Mouse (Mus musculus): ENCODE measurements at regions not wholly inside any gene's neighbourhood (a gene's known extent, or its start where the extent isn't known, plus 50 kb on each side); places are given as distances from the start of the nearest gene placed in this dataset.
"Not testable (repeated sequence)": the region's sequence is repeated elsewhere in the genome, so short reads cannot be mapped to it uniquely, and the experiment has no call there.

DNA sequence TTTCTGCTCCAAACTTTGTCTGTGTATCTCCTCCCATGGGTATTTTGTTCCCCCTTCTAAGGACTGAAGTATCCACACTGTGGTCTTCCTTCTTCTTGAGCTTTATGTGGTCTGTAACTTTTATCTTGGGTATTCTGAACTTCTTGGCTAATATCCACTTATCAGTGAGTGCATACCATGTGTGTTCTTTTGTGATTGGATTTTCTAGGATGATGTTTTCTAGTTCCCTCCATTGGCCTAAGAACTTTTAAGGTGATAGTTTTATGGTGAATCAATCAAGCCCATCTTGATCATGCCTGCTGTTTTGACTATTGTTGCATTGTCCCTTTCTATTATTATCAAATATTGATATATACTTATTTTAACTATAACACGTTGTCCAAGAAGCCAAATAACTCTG is 779.4 kb upstream of the Tpm3-rs7 start:
- H3K9ac ChIP-seq (ENCODE audit: control insufficient read depth, low read depth, low read length, poor library complexity, severe bottlenecking); H3K9me3 ChIP-seq (replicated peaks; ENCODE audit: insufficient read depth, low read length); H3K4me3 ChIP-seq (ENCODE audit: control insufficient read depth in 1 of 2, insufficient read depth in 1 of 2, low read depth in 2 of 2, low read length in 2 of 2); H3K79me2 ChIP-seq (ENCODE audit: control insufficient read depth, insufficient read depth, low read length, poor library complexity); H3K27ac ChIP-seq (ENCODE audit: control insufficient read depth, low read depth, low read length); H3K27me3 ChIP-seq (ENCODE audit: control insufficient read depth in 1 of 2, insufficient read depth in 2 of 2, low read length in 2 of 2); H3K36me3 ChIP-seq (ENCODE audit: control insufficient read depth in 1 of 2, insufficient read depth in 2 of 2, low read length in 2 of 2): not testable (repeated sequence)
- TF ChIP-seq EP300 (IDR thresholded peaks at IDR 0.05; ENCODE audit: low read depth in 1 of 2, low read length in 2 of 2) (peak; percentile 64 to 73; a peak in 3 of 4 replicates), GATA1 (IDR thresholded peaks at IDR 0.05; ENCODE audit: low read depth, low read length) (peak; percentile 62), TCF12 (IDR thresholded peaks at IDR 0.05; ENCODE audit: low read depth, low read length) (peak; percentile 63), TAL1 (IDR thresholded peaks at IDR 0.05; ENCODE audit: low read length) (peak; percentile 13; the same call in 1 of the 2 replicates), RCOR1 (IDR thresholded peaks at IDR 0.05; ENCODE audit: low read depth, low read length) (0 out of 2 replicates have a peak, but pooled peaks have one; percentile 6)
- H3K4me1 ChIP-seq (ENCODE audit: control insufficient read depth in 1 of 2, insufficient read depth in 2 of 2, low read length in 2 of 2) = peaks cover 3 to 11% of the 10 kb centered on the region in 2 experiments; a peak in 2 of 4 replicates
- DNase-seq (ENCODE audit: low read depth, low spot score) = peak; percentile 40

DNA sequence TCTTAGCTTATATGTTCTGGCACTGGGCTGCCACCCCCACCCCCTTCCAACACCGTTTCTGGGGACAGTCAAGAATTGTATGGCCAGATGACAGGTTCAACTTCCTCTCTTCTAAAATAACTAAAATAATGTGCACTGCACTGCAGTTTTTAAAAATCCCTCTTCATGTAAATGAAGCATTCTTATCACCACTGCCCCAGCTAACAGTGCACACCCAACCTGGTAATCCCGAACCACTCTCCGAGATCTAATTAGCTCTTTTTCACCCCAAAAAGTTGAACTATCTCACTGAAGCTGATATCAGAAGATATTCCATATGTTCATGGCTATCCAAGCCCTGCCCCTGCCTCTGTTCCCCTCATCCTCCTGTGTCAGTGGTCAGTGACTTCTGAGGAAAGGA is 778.5 kb upstream of the Tpm3-rs7 start:
- peak overlapping the region; percentile 42; the same call in 1 of the 2 replicates for H3K27ac ChIP-seq (ENCODE audit: control insufficient read depth, low read depth, low read length)
- H3K9me3 ChIP-seq (replicated peaks; ENCODE audit: insufficient read depth, low read length) = no peaks in the 10 kb centered on the region
- H3K36me3 ChIP-seq (ENCODE audit: control insufficient read depth in 1 of 2, insufficient read depth in 2 of 2, low read length in 2 of 2) = peaks cover 0 to 5% of the 10 kb centered on the region in 2 experiments; a peak in 2 of 4 replicates
- peak; percentile 62 for DNase-seq (ENCODE audit: low read depth, low spot score)
- H3K4me1 ChIP-seq (ENCODE audit: control insufficient read depth in 1 of 2, insufficient read depth in 2 of 2, low read length in 2 of 2) = peaks cover 3 to 11% of the 10 kb centered on the region in 2 experiments; a peak in 2 of 4 replicates
- H3K4me3 ChIP-seq (ENCODE audit: control insufficient read depth in 1 of 2, insufficient read depth in 1 of 2, low read depth in 2 of 2, low read length in 2 of 2) = peak overlapping the region in 1 of 2 experiments; percentile 13; a peak in 2 of 4 replicates
- H3K9ac ChIP-seq (ENCODE audit: control insufficient read depth, low read depth, low read length, poor library complexity, severe bottlenecking) = no peak overlapping the region
- TF ChIP-seq EP300 (IDR thresholded peaks at IDR 0.05; ENCODE audit: low read depth in 1 of 2, low read length in 2 of 2) (peak in 1 of 2 experiments; percentile 59; a peak in 2 of 4 replicates), JUND (IDR thresholded peaks at IDR 0.05; ENCODE audit: low read depth, low read length) (no peak), TCF12 (IDR thresholded peaks at IDR 0.05; ENCODE audit: low read depth, low read length) (peak; percentile 51; the same call in 1 of the 2 replicates), RAD21 (IDR thresholded peaks at IDR 0.05; ENCODE audit: low read depth, low read length) (no peak), GABPA (IDR thresholded peaks at IDR 0.05; ENCODE audit: low read depth, low read length) (no peak), CHD1 (IDR thresholded peaks at IDR 0.05; ENCODE audit: low read depth, low read length) (no peak), GATA1 (IDR thresholded peaks at IDR 0.05; ENCODE audit: low read depth, low read length) (peak; percentile 53)
- H3K27me3 ChIP-seq (ENCODE audit: control insufficient read depth in 1 of 2, insufficient read depth in 2 of 2, low read length in 2 of 2) = no peaks in the 10 kb centered on the region
- H3K79me2 ChIP-seq (ENCODE audit: control insufficient read depth, insufficient read depth, low read length, poor library complexity) = no peaks in the 10 kb centered on the region

DNA sequence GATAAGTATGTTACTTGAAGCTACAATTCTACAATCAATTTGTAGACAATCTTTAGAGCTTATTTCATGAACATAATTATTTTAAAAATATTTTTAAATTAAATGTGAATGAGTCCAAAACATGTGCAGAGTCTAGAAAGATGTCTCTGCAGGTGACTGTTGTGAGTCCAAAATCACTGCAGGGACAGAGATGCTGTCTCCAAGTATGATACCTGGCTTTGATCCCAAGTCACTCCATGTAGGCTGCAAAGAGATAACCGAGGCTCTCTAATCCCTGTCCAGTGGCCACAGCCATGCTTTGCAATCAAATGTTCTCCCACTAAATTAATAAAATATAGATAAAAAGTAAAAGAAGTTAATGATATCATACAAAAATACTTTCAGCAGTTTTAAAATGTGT is 772.1 kb upstream of the Tpm3-rs7 start:
- no peak for DNase-seq (ENCODE audit: low read depth, low spot score)
- no peak overlapping the region for H3K4me3 ChIP-seq (ENCODE audit: control insufficient read depth in 1 of 2, insufficient read depth in 1 of 2, low read depth in 2 of 2, low read length in 2 of 2)
- H3K27me3 ChIP-seq (ENCODE audit: control insufficient read depth in 1 of 2, insufficient read depth in 2 of 2, low read length in 2 of 2) = no peaks in the 10 kb centered on the region
- no peak overlapping the region for H3K27ac ChIP-seq (ENCODE audit: control insufficient read depth, low read depth, low read length)
- no peaks in the 10 kb centered on the region for H3K79me2 ChIP-seq (ENCODE audit: control insufficient read depth, insufficient read depth, low read length, poor library complexity)
- H3K4me1 ChIP-seq (ENCODE audit: control insufficient read depth in 1 of 2, insufficient read depth in 2 of 2, low read length in 2 of 2) = peaks cover 0 to 2% of the 10 kb centered on the region in 2 experiments; a peak in 1 of 4 replicates
- H3K9me3 ChIP-seq (replicated peaks; ENCODE audit: insufficient read depth, low read length) = no peaks in the 10 kb centered on the region
- H3K9ac ChIP-seq (ENCODE audit: control insufficient read depth, low read depth, low read length, poor library complexity, severe bottlenecking) = no peak overlapping the region
- H3K36me3 ChIP-seq (ENCODE audit: control insufficient read depth in 1 of 2, insufficient read depth in 2 of 2, low read length in 2 of 2) = no peaks in the 10 kb centered on the region
- TF ChIP-seq MXI1 (IDR thresholded peaks at IDR 0.05; ENCODE audit: low read depth, low read length) (no peak), MYB (IDR thresholded peaks at IDR 0.05; ENCODE audit: low read depth, low read length) (no peak), NELFE (IDR thresholded peaks at IDR 0.05; ENCODE audit: low read depth, low read length) (no peak), MAFK (IDR thresholded peaks at IDR 0.05; ENCODE audit: borderline replicate concordance, low read depth, low read length) (no peak), ZMIZ1 (IDR thresholded peaks at IDR 0.05; ENCODE audit: low read depth, low read length) (no peak), ZKSCAN1 (IDR thresholded peaks at IDR 0.05; ENCODE audit: low read depth, low read length) (no peak), POLR2AphosphoS2 (IDR thresholded peaks at IDR 0.05; ENCODE audit: low read length) (no peak), HCFC1 (IDR thresholded peaks at IDR 0.05; ENCODE audit: low read depth, low read length) (no peak), ZNF384 (IDR thresholded peaks at IDR 0.05; ENCODE audit: low read depth, low read length) (no peak), ELF1 (IDR thresholded peaks at IDR 0.05; ENCODE audit: low read depth, low read length) (no peak), USF1 (IDR thresholded peaks at IDR 0.05; ENCODE audit: low read depth, low read length) (no peak), RCOR1 (IDR thresholded peaks at IDR 0.05; ENCODE audit: low read depth, low read length) (no peak), TCF12 (IDR thresholded peaks at IDR 0.05; ENCODE audit: low read depth, low read length) (no peak)

Measured in MEL (cell line).